Mouse (Mus musculus): ENCODE measurements at regions not wholly inside any gene's neighbourhood (a gene's known extent, or its start where the extent isn't known, plus 50 kb on each side); places are given as distances from the start of the nearest gene placed in this dataset.

GRCm38 (mm10) chr11:56269915-56270493, 229.2 kb upstream of the Nmur2 start:
- TF ChIP-seq CTCF (conservative IDR thresholded peaks at IDR 0.05) = no peak
- no peak overlapping the region for H3K27ac ChIP-seq
- no peak for DNase-seq (ENCODE audit: low spot score in 2 of 2)
- H3K4me3 ChIP-seq = no peak overlapping the region

GRCm38 (mm10) chr11:56262726-56263125, 221.9 kb upstream of the Nmur2 start:
- no peak overlapping the region for H3K27ac ChIP-seq
- no peak overlapping the region for H3K4me3 ChIP-seq
- DNase-seq (ENCODE audit: low spot score in 2 of 2) = no peak
- no peak for TF ChIP-seq CTCF (conservative IDR thresholded peaks at IDR 0.05)

- DNase-seq (ENCODE audit: low spot score in 2 of 2) = no peak
- H3K4me3 ChIP-seq = no peak overlapping the region
- TF ChIP-seq CTCF (conservative IDR thresholded peaks at IDR 0.05) = no peak
- no peak overlapping the region for H3K27ac ChIP-seq
Observed at GRCm38 (mm10) chr11:56256356-56256755, 215.5 kb upstream of the Nmur2 start.

- DNase-seq (ENCODE audit: low spot score in 2 of 2) = peak in 1 of 2 experiments; percentile 15
- no peak overlapping the region for H3K4me3 ChIP-seq
- TF ChIP-seq CTCF (conservative IDR thresholded peaks at IDR 0.05) = no peak
- H3K27ac ChIP-seq = no peak overlapping the region
Observed at GRCm38 (mm10) chr11:56254437-56254836, 213.6 kb upstream of the Nmur2 start.

GRCm38 (mm10) chr11:56247333-56247823, 206.6 kb upstream of the Nmur2 start:
- peak overlapping the region; percentile 86 for H3K27ac ChIP-seq

DNA sequence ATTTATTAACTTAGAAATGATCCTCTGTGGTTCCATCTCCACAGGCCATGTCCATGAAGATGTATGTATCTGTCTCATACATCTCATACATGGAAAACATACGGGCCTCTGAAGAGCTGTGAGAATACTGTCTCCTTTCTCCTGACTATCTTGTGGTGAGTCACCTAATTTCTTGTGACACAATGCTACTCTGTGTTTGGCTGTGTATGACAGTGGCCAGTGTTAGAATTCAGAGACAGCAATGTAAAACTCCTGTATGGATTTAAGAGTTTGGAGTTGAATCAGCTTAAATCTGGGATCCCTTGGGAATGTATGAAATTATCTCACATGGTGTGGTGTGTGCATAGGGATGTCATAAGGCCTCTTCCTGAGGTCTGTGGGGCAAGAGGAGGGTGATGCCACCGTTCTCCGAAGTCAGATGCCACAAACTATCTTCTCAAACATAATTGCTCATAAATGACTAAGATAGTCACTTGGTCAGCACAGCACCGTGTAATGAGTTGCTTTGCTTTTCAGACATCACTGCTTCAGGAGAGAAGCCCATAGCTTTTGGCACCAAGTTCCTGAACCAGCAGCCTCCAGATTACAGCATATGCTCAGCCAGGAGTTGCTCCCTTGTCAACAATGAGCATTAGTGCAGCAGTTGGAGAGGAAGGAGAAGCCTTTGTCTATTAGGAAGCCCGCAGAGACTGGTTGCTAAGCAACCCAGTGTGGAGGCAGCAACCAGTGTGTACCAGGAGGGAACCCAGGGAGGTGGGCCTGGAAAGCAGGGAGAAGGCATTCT, 205.9 kb upstream of the Nmur2 start:
- TF ChIP-seq CTCF (conservative IDR thresholded peaks at IDR 0.05) = no peak
- Histone ChIP-seq H3K27ac (peak overlapping the region; percentile 86), H3K4me3 (no peak overlapping the region)
- peak; percentile 72 to 90 for DNase-seq (ENCODE audit: low spot score in 2 of 2)

More at GRCm38 (mm10) chr11:56247333-56247823, 206.6 kb upstream of the Nmur2 start:
- H3K4me3 ChIP-seq = no peak overlapping the region
- TF ChIP-seq CTCF (conservative IDR thresholded peaks at IDR 0.05) = no peak
- no peak for DNase-seq (ENCODE audit: low spot score in 2 of 2)

- TF ChIP-seq CTCF (conservative IDR thresholded peaks at IDR 0.05) = no peak
- no peak overlapping the region for H3K4me3 ChIP-seq
- H3K27ac ChIP-seq = peak overlapping the region; percentile 83
- peak; percentile 44 to 75 for DNase-seq (ENCODE audit: low spot score in 2 of 2)
Observed at GRCm38 (mm10) chr11:56244951-56245350, 204.1 kb upstream of the Nmur2 start.

DNA sequence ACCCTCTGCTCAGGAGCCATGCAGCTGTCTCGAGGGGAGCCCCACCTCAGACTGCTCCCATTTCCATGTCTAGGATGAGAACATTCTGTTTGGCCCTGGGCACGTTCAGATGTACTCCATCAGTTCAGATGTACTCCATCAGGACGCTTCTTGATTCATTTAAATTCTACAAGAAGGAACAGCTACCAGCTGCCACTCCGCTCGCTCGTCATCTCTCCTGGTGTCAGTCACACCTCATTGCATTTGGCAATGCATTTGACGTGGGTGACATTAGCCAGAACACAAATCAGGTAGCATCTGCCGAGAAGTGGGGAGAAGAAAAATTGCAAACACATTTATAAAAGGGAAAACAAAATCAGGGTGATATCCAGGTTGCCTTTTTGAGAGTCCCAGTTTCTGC, 202.6 kb upstream of the Nmur2 start:
- Histone ChIP-seq H3K4me3 (no peak overlapping the region), H3K27ac (peak overlapping the region; percentile 83)
- no peak; the same call in 1 of the 2 replicates for TF ChIP-seq CTCF (conservative IDR thresholded peaks at IDR 0.05)
- DNase-seq (ENCODE audit: low spot score in 2 of 2) = peak; percentile 39 to 43

DNA sequence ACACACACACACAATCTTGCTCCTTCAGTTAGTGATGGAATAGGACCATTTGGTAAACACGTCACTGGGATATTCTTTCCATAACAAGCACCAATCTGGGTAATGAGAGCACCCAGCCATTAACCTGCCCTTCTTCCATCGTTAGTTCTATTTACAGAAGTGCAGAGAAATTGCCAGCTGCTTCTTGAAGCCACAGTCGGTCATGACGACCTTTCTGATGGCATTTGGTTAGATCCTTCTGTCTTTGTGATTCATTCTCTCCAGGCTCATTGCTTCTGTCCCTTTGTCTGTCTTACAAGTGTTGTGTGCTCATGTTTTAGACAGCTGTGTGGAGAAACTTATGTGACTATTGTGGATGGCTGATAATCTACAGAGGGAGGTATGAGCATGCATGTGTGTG, 197.9 kb upstream of the Nmur2 start:
- Histone ChIP-seq H3K4me3 (no peak overlapping the region), H3K27ac (no peak overlapping the region)
- no peak for DNase-seq (ENCODE audit: low spot score in 2 of 2)
- no peak for TF ChIP-seq CTCF (conservative IDR thresholded peaks at IDR 0.05)

- no peak for DNase-seq (ENCODE audit: low spot score in 2 of 2)
- no peak overlapping the region for H3K4me3 ChIP-seq
- no peak overlapping the region for H3K27ac ChIP-seq
- TF ChIP-seq CTCF (conservative IDR thresholded peaks at IDR 0.05) = peak; percentile 66
Observed at GRCm38 (mm10) chr11:56224999-56225398, 184.2 kb upstream of the Nmur2 start.

- no peak for TF ChIP-seq CTCF (conservative IDR thresholded peaks at IDR 0.05)
- no peak overlapping the region for H3K27ac ChIP-seq
- H3K4me3 ChIP-seq = no peak overlapping the region
- DNase-seq (ENCODE audit: low spot score in 2 of 2) = no peak
Observed at GRCm38 (mm10) chr11:56215706-56216105, 174.9 kb upstream of the Nmur2 start.

- TF ChIP-seq CTCF (conservative IDR thresholded peaks at IDR 0.05) = no peak
- no peak overlapping the region for H3K27ac ChIP-seq
- no peak for DNase-seq (ENCODE audit: low spot score in 2 of 2)
- no peak overlapping the region for H3K4me3 ChIP-seq
Observed at GRCm38 (mm10) chr11:56201844-56202243, 161.0 kb upstream of the Nmur2 start.

- no peak for TF ChIP-seq CTCF (conservative IDR thresholded peaks at IDR 0.05)
- Histone ChIP-seq H3K4me3 (no peak overlapping the region), H3K27ac (no peak overlapping the region)
- peak; percentile 28 to 49 for DNase-seq (ENCODE audit: low spot score in 2 of 2)
Observed at GRCm38 (mm10) chr11:56195316-56195715, 154.5 kb upstream of the Nmur2 start.

DNA sequence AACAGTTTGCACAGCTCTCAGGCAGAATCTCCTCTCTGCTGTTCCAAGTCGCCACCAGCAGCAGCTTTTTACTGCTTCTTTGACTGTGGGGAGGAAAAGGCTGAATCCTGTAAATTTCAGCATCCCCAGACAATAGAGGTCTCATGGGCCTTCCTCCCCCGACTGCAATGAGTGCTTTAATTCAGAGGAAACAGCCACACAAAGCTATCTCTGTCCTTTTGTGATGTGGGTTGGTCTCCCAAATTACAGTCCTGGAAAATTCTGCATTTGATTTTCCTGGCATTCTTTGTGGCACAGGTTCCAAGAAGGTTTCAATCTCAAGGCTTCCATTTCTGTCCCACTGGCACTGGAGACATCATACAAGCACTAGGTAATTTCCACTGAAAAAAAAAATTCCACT, 152.6 kb upstream of the Nmur2 start:
- no peak for DNase-seq (ENCODE audit: low spot score in 2 of 2)
- Histone ChIP-seq H3K4me3 (no peak overlapping the region), H3K27ac (no peak overlapping the region)
- no peak for TF ChIP-seq CTCF (conservative IDR thresholded peaks at IDR 0.05)

Data from layer of hippocampus, adult 2 months (tissue).